Mouse (Mus musculus) lung, embryonic 16.5 days (tissue): ENCODE data around the gene Zfp709. TPM values are rescaled to one million over a fixed set of nuclear protein-coding genes. Genes with fewer than 3 reads are reported as not detected.
A peak's percentile ranks its signal among the peaks of the same experiment; 100 is the strongest.
"Not testable (repeated sequence)": the region's sequence is repeated elsewhere in the genome, so short reads cannot be mapped to it uniquely, and the experiment has no call there.

Source experiments
- ATAC-seq: fragments of 200-750 bp; cut with Nextera tagmentation; 2 replicates; pipeline ENCODE4 v1.8.0; 2017; ENCODE audit warnings: low read depth, mild to moderate bottlenecking, moderate library complexity
- H3K27ac ChIP-seq: fragments of 300-500 bp; sonication (generic); 2 replicates; pipeline ENCODE4 v1.5.1; 2014; ENCODE audit warnings: mild to moderate bottlenecking, control low read depth, low read length
- H3K27me3 ChIP-seq: fragments of 300-500 bp; sonication (generic); 2 replicates; pipeline ENCODE4 v1.6.1; 2014; ENCODE audit warnings: low read depth, low read length, mixed read lengths; ENCODE audit not compliant: control insufficient read depth, insufficient read depth
- H3K36me3 ChIP-seq: fragments of 300-500 bp; sonication (generic); 2 replicates; pipeline ENCODE4 v1.6.1; 2014; ENCODE audit warnings: low read length; ENCODE audit not compliant: control insufficient read depth, insufficient read depth
- H3K4me1 ChIP-seq: fragments of 300-500 bp; sonication (generic); replicated peaks from 2 replicates; pipeline ENCODE4 v1.6.1; 2014; ENCODE audit warnings: low read length, mixed read lengths; ENCODE audit not compliant: control insufficient read depth, insufficient read depth
- H3K4me2 ChIP-seq: fragments of 300-500 bp; sonication (generic); 2 replicates; pipeline ENCODE4 v1.6.1; 2014; ENCODE audit warnings: low read depth, low read length, control low read depth
- H3K4me3 ChIP-seq: fragments of 300-500 bp; sonication (generic); 2 replicates; pipeline ENCODE4 v1.5.1; 2014; ENCODE audit warnings: mild to moderate bottlenecking, low read length, control low read depth
- H3K9ac ChIP-seq: fragments of 300-500 bp; sonication (generic); 2 replicates; pipeline ENCODE4 v1.6.1; 2014; ENCODE audit warnings: low read length, control low read depth
- H3K9me3 ChIP-seq: fragments of 300-500 bp; sonication (generic); 2 replicates; pipeline ENCODE4 v1.6.1; 2016; ENCODE audit warnings: low read length; ENCODE audit not compliant: control insufficient read depth
- WGBS: fragments of 180-500 bp; shearing (Covaris S2); extraction: QIAGEN DNeasy Blood & Tissue Kit; methylation state at CpG from one replicate; pipeline ENCODE4 v1.1.7; 2014; 5-methylcytosine and 5-hydroxymethylcytosine counted together
- polyA plus RNA-seq: library from polyadenylated mRNA; unstranded; fragments of >200 nt; fragmentation: Nextera tagmentation; extraction: Ambion mirVana; gene quantifications from 2 replicates; pipeline ENCODE4 v1.2.1, GENCODE M21; 2015

The Zfp709 gene
- polyA plus RNA-seq, 1 experiment from 2014 or later, result 6.2 TPM

DNA sequence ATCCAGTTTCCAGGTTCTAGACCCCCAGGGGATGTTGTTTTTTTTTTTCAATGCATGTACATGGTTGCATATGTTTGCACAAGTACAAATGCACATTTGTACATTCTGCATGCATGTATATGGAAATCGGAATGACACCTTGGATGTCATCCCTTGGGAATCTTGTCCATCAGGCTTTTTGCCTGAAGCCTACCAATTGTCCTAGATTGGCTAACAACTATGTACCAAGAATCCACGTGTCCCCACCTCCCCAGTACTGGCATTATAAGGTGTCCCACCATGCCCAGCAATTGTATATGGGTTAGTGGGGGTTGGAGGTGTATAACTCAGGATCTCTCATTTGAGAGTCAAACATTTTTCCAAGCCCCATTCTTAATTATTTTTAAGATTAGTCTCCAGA, 30.5 kb downstream of the Zfp709 start:
- Histone ChIP-seq H3K27me3 (no peaks in the 10 kb centered on the region), H3K4me2 (no peak overlapping the region), H3K27ac (no peak overlapping the region), H3K9me3 (no peaks in the 10 kb centered on the region), H3K9ac (no peak overlapping the region), H3K36me3 (peaks cover 10% of the 10 kb centered on the region; the same call in 1 of the 2 replicates), H3K4me3 (no peak overlapping the region), H3K4me1 (no peaks in the 10 kb centered on the region)
- ATAC-seq, result no peak
- 87% methylated on average over 2 of the region's 2 CpGs for WGBS

DNA sequence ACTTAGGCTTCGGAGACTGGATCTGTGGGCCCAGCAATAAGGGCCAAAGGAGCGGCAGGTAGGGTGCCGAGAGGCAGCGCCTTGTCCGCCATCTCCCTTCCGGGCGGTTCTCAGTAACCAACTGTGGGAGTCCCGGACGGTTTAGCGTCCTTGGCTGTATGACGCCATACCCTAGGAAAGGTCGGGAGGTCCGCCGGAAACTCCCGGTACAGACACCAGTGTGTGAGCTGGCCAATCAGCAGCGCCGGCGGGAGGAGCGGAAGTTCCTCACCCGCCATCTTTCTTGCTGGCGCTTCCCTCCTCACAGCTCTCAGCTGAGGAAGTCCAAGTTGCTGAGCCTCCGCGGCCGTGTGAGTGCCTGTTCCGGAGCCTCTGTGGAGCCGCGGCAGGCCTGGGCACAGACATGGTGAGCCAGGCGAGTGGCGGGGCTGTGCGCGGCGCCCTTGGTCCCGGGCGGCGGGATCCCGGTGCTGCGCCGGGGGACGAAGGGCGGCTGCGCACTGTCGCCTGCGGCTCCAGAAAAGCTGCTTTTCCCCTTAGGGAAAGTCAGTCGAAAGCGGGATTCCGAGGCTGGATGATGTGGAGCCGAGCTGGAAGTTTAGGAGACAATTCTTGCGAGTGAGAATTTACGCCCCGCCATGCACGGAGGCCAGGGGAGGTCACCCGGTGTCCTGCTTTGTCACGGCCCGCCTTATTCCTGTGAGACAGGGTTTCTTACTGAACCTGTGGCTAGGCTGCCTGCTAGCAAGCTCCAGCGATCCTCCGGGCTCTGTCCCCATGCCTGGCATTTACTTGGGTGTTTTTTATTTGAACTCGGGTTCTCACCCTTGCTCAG, 41.0 kb downstream of the Zfp709 start:
- H3K27ac ChIP-seq, result peak overlapping the region; percentile 98
- peaks cover 5% of the 10 kb centered on the region for H3K4me1 ChIP-seq
- peak overlapping the region; percentile 81 for H3K4me2 ChIP-seq
- H3K9ac ChIP-seq, result peak overlapping the region; percentile 92
- no peaks in the 10 kb centered on the region for H3K9me3 ChIP-seq
- under 1% methylated on average over 57 of the region's 57 CpGs for WGBS
- H3K36me3 ChIP-seq, result peaks cover 3% of the 10 kb centered on the region; the same call in 1 of the 2 replicates
- no peaks in the 10 kb centered on the region for H3K27me3 ChIP-seq
- H3K4me3 ChIP-seq, result peak overlapping the region; percentile 82
- peak; percentile 100 for ATAC-seq

DNA sequence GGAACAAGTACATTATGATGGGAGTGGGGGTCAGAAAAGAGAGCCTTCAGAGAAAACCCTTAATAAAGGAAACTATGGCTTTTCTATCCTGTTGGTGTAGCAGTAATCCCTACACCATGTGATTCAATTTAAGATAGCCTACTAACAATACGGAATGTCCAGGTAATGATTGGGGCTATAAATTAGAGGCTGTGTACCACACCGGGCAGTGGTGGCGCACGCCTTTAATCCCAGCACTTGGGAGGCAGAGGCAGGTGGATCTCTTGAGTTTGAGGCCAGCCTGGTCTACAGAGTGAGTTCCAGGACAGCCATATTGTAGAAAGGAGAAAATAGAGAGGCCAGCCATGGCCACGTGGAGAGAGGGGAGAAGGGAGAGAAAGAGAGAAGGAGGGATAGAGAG, 44.0 kb downstream of the Zfp709 start:
- WGBS, result 94% methylated on average over 5 of the region's 5 CpGs
- no peaks in the 10 kb centered on the region for H3K27me3 ChIP-seq
- peaks cover 21% of the 10 kb centered on the region for H3K36me3 ChIP-seq
- H3K9me3 ChIP-seq, result no peaks in the 10 kb centered on the region
- ATAC-seq, result no peak
- H3K4me3 ChIP-seq, result no peak overlapping the region
- H3K4me2 ChIP-seq, result no peak overlapping the region
- H3K9ac ChIP-seq, result no peak overlapping the region
- H3K4me1 ChIP-seq, result peaks cover 5% of the 10 kb centered on the region
- H3K27ac ChIP-seq, result no peak overlapping the region

DNA sequence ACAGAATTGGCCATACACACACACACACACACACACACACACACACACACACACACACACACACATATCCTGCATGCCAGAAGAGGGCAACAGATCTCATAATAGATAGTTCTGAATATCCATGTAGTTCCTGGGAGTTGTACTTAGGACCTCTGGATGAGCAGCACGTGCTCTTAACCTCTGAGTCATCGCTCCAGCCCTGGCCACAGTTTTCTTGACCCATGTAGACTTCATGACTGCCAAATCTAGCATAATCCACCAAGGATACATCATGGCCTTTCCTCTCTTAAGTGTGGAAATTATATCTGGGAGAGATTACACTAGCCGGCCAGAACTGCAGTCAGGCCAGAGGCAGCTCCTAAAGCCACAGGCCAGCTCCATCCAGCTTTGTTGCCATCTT, 44.7 kb downstream of the Zfp709 start:
- Histone ChIP-seq H3K4me2 (no peak overlapping the region), H3K4me3 (no peak overlapping the region), H3K27ac (no peak overlapping the region), H3K36me3 (peaks cover 28% of the 10 kb centered on the region), H3K9me3 (no peaks in the 10 kb centered on the region), H3K27me3 (no peaks in the 10 kb centered on the region), H3K4me1 (peaks cover 5% of the 10 kb centered on the region), H3K9ac (no peak overlapping the region)
- WGBS, result 89% methylated on average over 3 of the region's 3 CpGs
- no peak for ATAC-seq

DNA sequence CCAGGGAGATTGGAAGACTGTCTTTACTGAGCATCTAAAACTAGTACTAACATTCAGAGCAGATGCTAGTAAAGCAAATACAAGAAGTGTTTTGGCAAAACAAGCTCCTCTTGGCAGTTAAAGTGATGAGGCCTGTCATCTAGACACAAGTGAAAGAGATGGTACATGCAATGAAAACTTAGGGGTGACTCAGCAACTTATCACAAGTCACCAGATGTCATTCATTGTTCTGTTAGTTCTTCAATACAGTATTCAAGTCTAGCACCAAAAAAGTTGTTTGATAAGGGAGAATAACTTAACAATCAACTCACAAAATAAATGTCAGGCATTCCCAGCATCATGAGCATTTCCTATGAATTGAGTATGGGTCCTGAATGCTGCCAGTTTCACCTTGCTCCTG, 46.0 kb downstream of the Zfp709 start:
- Histone ChIP-seq H3K9me3 (no peaks in the 10 kb centered on the region), H3K4me1 (peaks cover 5% of the 10 kb centered on the region), H3K27ac (no peak overlapping the region), H3K9ac (no peak overlapping the region), H3K4me2 (no peak overlapping the region), H3K36me3 (peaks cover 29% of the 10 kb centered on the region), H3K27me3 (no peaks in the 10 kb centered on the region), H3K4me3 (no peak overlapping the region)
- no peak for ATAC-seq

DNA sequence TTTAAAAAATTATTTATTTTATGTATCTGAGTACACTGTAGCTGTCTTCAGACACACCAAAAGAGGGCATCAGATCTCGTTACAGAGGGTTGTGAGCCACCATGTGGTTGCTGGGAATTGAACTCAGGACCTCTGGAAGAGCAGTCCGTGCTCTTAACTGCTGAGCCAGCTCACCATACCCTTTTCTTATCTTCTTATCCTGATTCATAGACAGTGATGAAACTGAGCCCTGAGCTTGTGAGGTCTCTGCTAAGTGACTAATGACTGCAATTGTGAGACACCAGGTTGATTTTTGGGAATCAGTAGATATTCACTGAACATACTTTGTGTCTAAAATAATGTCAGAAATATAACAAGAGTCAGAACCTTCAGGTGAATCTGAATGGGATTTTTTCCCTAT, 56.2 kb downstream of the Zfp709 start:
- not testable (repeated sequence) for H3K36me3 ChIP-seq, H3K27ac ChIP-seq, H3K4me1 ChIP-seq, H3K27me3 ChIP-seq, H3K9me3 ChIP-seq, H3K9ac ChIP-seq, H3K4me2 ChIP-seq, H3K4me3 ChIP-seq, ATAC-seq
- WGBS, result 67% methylated on average over 2 of the region's 2 CpGs

DNA sequence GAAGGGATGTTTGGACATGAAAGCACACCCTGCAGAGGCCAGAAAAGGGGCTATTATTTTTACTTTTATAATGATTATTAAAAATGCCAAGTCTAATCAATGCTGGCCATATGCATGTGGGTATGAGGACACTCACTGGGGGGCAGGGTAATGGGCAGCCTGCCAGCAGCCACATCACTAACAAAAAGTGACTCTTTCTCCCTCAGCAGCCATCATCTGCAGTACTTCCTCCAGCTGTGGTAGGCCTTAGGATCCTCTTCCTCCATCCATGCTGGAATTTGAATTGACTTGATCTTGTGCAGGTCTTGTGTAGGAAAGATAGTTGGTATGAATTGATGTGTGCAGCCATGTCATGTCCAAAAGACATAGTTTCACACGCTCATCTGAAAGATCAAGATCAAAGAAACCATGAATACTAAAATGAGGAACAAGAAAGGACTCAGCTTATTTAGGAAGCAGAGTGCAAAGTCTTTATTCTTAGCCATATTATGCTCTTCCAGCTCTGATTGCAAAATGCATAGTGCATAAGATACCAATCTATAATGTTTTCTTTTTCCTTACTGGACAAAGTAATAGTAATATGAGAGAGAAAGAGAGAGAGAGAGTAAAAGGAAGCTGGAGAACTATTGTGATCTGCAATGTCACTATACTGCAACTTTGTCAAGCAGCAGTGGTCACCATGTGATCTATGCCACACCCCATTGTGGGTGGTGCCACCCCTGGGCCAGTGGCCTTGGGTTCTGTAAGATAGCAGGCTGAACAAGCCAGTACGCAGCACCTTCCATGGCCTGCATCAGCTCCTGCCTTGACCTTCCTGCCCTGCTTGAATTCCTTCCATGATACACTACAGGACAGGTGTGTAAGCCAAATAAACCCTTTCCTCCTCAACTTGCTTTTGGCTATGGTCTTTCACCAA, 58.7 kb downstream of the Zfp709 start:
- no peak for ATAC-seq
- Histone ChIP-seq H3K27me3 (no peaks in the 10 kb centered on the region), H3K4me3 (no peak overlapping the region), H3K27ac (no peak overlapping the region), H3K36me3 (no peaks in the 10 kb centered on the region), H3K9me3 (no peaks in the 10 kb centered on the region), H3K4me1 (no peaks in the 10 kb centered on the region), H3K9ac (no peak overlapping the region), H3K4me2 (no peak overlapping the region)
- WGBS, result 77% methylated on average over 2 of the region's 2 CpGs

DNA sequence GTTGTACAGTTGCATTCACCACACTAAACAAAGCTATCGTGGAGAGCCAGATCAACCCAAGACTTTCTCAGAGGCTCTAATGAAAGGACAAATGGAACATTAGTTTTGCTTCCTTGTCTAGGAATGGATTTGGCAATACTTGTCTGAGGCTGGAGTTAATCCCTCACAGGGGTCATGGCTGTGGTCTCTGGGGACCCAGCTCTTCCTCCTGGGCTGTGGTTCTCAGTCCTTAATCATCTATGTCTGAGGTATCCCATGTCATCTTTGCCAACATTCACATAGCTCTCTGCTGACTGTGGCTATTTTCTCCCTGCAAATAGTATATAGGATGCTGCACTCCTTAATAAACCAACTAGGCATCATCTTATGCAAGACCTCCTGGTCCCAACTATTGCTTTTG, 60.0 kb downstream of the Zfp709 start:
- H3K36me3 ChIP-seq, result no peaks in the 10 kb centered on the region
- no peak overlapping the region for H3K27ac ChIP-seq
- H3K9ac ChIP-seq, result no peak overlapping the region
- 71% methylated on average over 1 of the region's 1 CpGs for WGBS
- H3K4me1 ChIP-seq, result no peaks in the 10 kb centered on the region
- no peaks in the 10 kb centered on the region for H3K27me3 ChIP-seq
- no peaks in the 10 kb centered on the region for H3K9me3 ChIP-seq
- no peak overlapping the region for H3K4me2 ChIP-seq
- H3K4me3 ChIP-seq, result no peak overlapping the region
- no peak for ATAC-seq
